Mouse (Mus musculus) telencephalon, adult 2 months (tissue): Measurements from ENCODE around the gene Dmd.
A peak's percentile ranks its signal among the peaks of the same experiment; 100 is the strongest.
"Not testable (repeated sequence)": the region's sequence is repeated elsewhere in the genome, so short reads cannot be mapped to it uniquely, and the experiment has no call there.

Experiments
- DNase-seq: peaks from one replicate; pipeline ENCODE4 v3.0.0-alpha.2; 2011; ENCODE audit warnings: low read depth, low spot score

Dmd gene

GRCm38 (mm10) chrX:82948630-82949029, at the start of gene Dmd:
Dmd (plus strand) TSS chrX:82948870.
- no peak for DNase-seq

GRCm38 (mm10) chrX:82901515-82901914, 47.2 kb upstream of the Dmd start:
- DNase-seq: no peak

- DNase-seq: no peak
These were observed 39.0 kb downstream of the Dmd start for GRCm38 (mm10) chrX:82987683-82988082.

- DNase-seq: no peak
These were observed 101.5 kb downstream of the Dmd start for GRCm38 (mm10) chrX:83050190-83050589.

- peak; percentile 5 for DNase-seq
These were observed 167.7 kb downstream of the Dmd start for GRCm38 (mm10) chrX:83116171-83116876.

GRCm38 (mm10) chrX:83117198-83117597, 168.5 kb downstream of the Dmd start:
- no peak for DNase-seq

- DNase-seq: peak; percentile 44
These were observed 271.9 kb downstream of the Dmd start for GRCm38 (mm10) chrX:83220563-83220962.

- DNase-seq: peak; percentile 58
These were observed 272.4 kb downstream of the Dmd start for GRCm38 (mm10) chrX:83221050-83221449.

- DNase-seq: no peak
These were observed 538.9 kb downstream of the Dmd start, which contains the start of gene Tsga8 for GRCm38 (mm10) chrX:83487598-83487997. Tsga8 (minus strand) TSS chrX:83487924.

GRCm38 (mm10) chrX:83674998-83675397, 726.3 kb downstream of the Dmd start:
- no peak for DNase-seq

- peak; percentile 69 for DNase-seq
These were observed 737.9 kb downstream of the Dmd start for GRCm38 (mm10) chrX:83686547-83686946.

GRCm38 (mm10) chrX:83740533-83740932, 791.9 kb downstream of the Dmd start:
- DNase-seq: peak; percentile 19

GRCm38 (mm10) chrX:83746301-83747008, 797.8 kb downstream of the Dmd start:
- DNase-seq: no peak

GRCm38 (mm10) chrX:83787406-83787805, 838.7 kb downstream of the Dmd start:
- no peak for DNase-seq

- DNase-seq: not testable (repeated sequence)
These were observed 918.8 kb downstream of the Dmd start for GRCm38 (mm10) chrX:83867469-83867868.

- DNase-seq: not testable (repeated sequence)
These were observed 926.7 kb downstream of the Dmd start for GRCm38 (mm10) chrX:83875389-83875788.

GRCm38 (mm10) chrX:83975895-83976294, 1027.2 kb downstream of the Dmd start:
- no peak for DNase-seq

GRCm38 (mm10) chrX:84001294-84001693, 1052.6 kb downstream of the Dmd start:
- DNase-seq: no peak

- not testable (repeated sequence) for DNase-seq
These were observed 1113.8 kb downstream of the Dmd start for GRCm38 (mm10) chrX:84062431-84062830.

GRCm38 (mm10) chrX:84165872-84166271, 1217.2 kb downstream of the Dmd start:
- no peak for DNase-seq

- DNase-seq: no peak
These were observed 1292.7 kb downstream of the Dmd start for GRCm38 (mm10) chrX:84241297-84241859.

GRCm38 (mm10) chrX:84330593-84330992, 1381.9 kb downstream of the Dmd start:
- DNase-seq: no peak

GRCm38 (mm10) chrX:84332177-84332576, 1383.5 kb downstream of the Dmd start:
- DNase-seq: no peak
